Mouse (Mus musculus): ENCODE measurements at regions not wholly inside any gene's neighbourhood (a gene's known extent, or its start where the extent isn't known, plus 50 kb on each side); places are given as distances from the start of the nearest gene placed in this dataset.
"Not testable (repeated sequence)": the region's sequence is repeated elsewhere in the genome, so short reads cannot be mapped to it uniquely, and the experiment has no call there.

- Histone ChIP-seq H3K27ac (ENCODE audit: low read depth) (no peak overlapping the region), H3K36me3 (ENCODE audit: control insufficient read depth, insufficient read depth, low read length) (no peaks in the 10 kb centered on the region), H3K4me1 (replicated peaks; ENCODE audit: control insufficient read depth, insufficient read depth, low read length) (no peaks in the 10 kb centered on the region; the same call in 1 of the 2 replicates), H3K27me3 (replicated peaks; ENCODE audit: control insufficient read depth, insufficient read depth, low read length) (no peaks in the 10 kb centered on the region), H3K9ac (ENCODE audit: low read length) (no peak overlapping the region), H3K4me3 (ENCODE audit: low read depth, low read length) (no peak overlapping the region), H3K9me3 (ENCODE audit: control insufficient read depth, low read length) (no peaks in the 10 kb centered on the region), H3K4me2 (ENCODE audit: low read length) (no peak overlapping the region)
- no peak for ATAC-seq (replicated peaks; ENCODE audit: low FRiP score, low TSS enrichment, low read depth)
- 51% methylated on average over 5 of the region's 5 CpGs for WGBS
- no peak for DNase-seq (ENCODE audit: low spot score)
These were observed 172.3 kb downstream of the Cdca7 start for GRCm38 (mm10) chr2:72648294-72648693.

GRCm38 (mm10) chr2:72655864-72656263, 179.9 kb downstream of the Cdca7 start:
- H3K9ac ChIP-seq (ENCODE audit: low read length), result no peak overlapping the region
- H3K9me3 ChIP-seq (ENCODE audit: control insufficient read depth, low read length), result no peaks in the 10 kb centered on the region
- H3K4me1 ChIP-seq (replicated peaks; ENCODE audit: control insufficient read depth, insufficient read depth, low read length), result no peaks in the 10 kb centered on the region
- 78% methylated on average over 9 of the region's 9 CpGs for WGBS
- no peak overlapping the region for H3K4me2 ChIP-seq (ENCODE audit: low read length)
- DNase-seq (ENCODE audit: low spot score) (no peak), ATAC-seq (replicated peaks; ENCODE audit: low FRiP score, low TSS enrichment, low read depth) (no peak)
- no peak overlapping the region for H3K27ac ChIP-seq (ENCODE audit: low read depth)
- H3K27me3 ChIP-seq (replicated peaks; ENCODE audit: control insufficient read depth, insufficient read depth, low read length), result no peaks in the 10 kb centered on the region
- H3K4me3 ChIP-seq (ENCODE audit: low read depth, low read length), result no peak overlapping the region
- no peaks in the 10 kb centered on the region for H3K36me3 ChIP-seq (ENCODE audit: control insufficient read depth, insufficient read depth, low read length)

- Histone ChIP-seq H3K9me3 (ENCODE audit: control insufficient read depth, low read length) (peaks cover 5% of the 10 kb centered on the region; the same call in 1 of the 2 replicates), H3K4me3 (ENCODE audit: low read depth, low read length) (no peak overlapping the region), H3K27me3 (replicated peaks; ENCODE audit: control insufficient read depth, insufficient read depth, low read length) (no peaks in the 10 kb centered on the region), H3K4me2 (ENCODE audit: low read length) (no peak overlapping the region), H3K9ac (ENCODE audit: low read length) (no peak overlapping the region), H3K36me3 (ENCODE audit: control insufficient read depth, insufficient read depth, low read length) (no peaks in the 10 kb centered on the region), H3K4me1 (replicated peaks; ENCODE audit: control insufficient read depth, insufficient read depth, low read length) (no peaks in the 10 kb centered on the region), H3K27ac (ENCODE audit: low read depth) (no peak overlapping the region)
- ATAC-seq (replicated peaks; ENCODE audit: low FRiP score, low TSS enrichment, low read depth) (no peak), DNase-seq (ENCODE audit: low spot score) (no peak)
- 64% methylated on average over 10 of the region's 10 CpGs for WGBS
These were observed 181.4 kb downstream of the Cdca7 start for GRCm38 (mm10) chr2:72657101-72657920.

GRCm38 (mm10) chr2:72662396-72662795, 186.4 kb downstream of the Cdca7 start:
- H3K27me3 ChIP-seq (replicated peaks; ENCODE audit: control insufficient read depth, insufficient read depth, low read length), result no peaks in the 10 kb centered on the region
- WGBS, result 43% methylated on average over 7 of the region's 7 CpGs
- 0 out of 2 replicates have a peak overlapping the region, but pooled peaks have one; percentile 11 for H3K27ac ChIP-seq (ENCODE audit: low read depth)

GRCm38 (mm10) chr2:72662979-72663780, 187.2 kb downstream of the Cdca7 start:
- Histone ChIP-seq H3K27ac (ENCODE audit: low read depth) (no peak overlapping the region), H3K27me3 (replicated peaks; ENCODE audit: control insufficient read depth, insufficient read depth, low read length) (no peaks in the 10 kb centered on the region), H3K4me3 (ENCODE audit: low read depth, low read length) (no peak overlapping the region), H3K36me3 (ENCODE audit: control insufficient read depth, insufficient read depth, low read length) (no peaks in the 10 kb centered on the region), H3K9me3 (ENCODE audit: control insufficient read depth, low read length) (peaks cover 5% of the 10 kb centered on the region; the same call in 1 of the 2 replicates), H3K4me2 (ENCODE audit: low read length) (no peak overlapping the region), H3K9ac (ENCODE audit: low read length) (no peak overlapping the region), H3K4me1 (replicated peaks; ENCODE audit: control insufficient read depth, insufficient read depth, low read length) (no peaks in the 10 kb centered on the region; the same call in 1 of the 2 replicates)
- no peak for ATAC-seq (replicated peaks; ENCODE audit: low FRiP score, low TSS enrichment, low read depth)
- WGBS, result 62% methylated on average over 8 of the region's 8 CpGs
- DNase-seq (ENCODE audit: low spot score), result no peak

More at GRCm38 (mm10) chr2:72662396-72662795, 186.4 kb downstream of the Cdca7 start:
- Histone ChIP-seq H3K9ac (ENCODE audit: low read length) (no peak overlapping the region), H3K9me3 (ENCODE audit: control insufficient read depth, low read length) (peaks cover 5% of the 10 kb centered on the region; the same call in 1 of the 2 replicates), H3K4me1 (replicated peaks; ENCODE audit: control insufficient read depth, insufficient read depth, low read length) (no peaks in the 10 kb centered on the region; the same call in 1 of the 2 replicates), H3K4me3 (ENCODE audit: low read depth, low read length) (no peak overlapping the region), H3K36me3 (ENCODE audit: control insufficient read depth, insufficient read depth, low read length) (no peaks in the 10 kb centered on the region), H3K4me2 (ENCODE audit: low read length) (no peak overlapping the region)
- ATAC-seq (replicated peaks; ENCODE audit: low FRiP score, low TSS enrichment, low read depth), result no peak
- no peak for DNase-seq (ENCODE audit: low spot score)

DNA sequence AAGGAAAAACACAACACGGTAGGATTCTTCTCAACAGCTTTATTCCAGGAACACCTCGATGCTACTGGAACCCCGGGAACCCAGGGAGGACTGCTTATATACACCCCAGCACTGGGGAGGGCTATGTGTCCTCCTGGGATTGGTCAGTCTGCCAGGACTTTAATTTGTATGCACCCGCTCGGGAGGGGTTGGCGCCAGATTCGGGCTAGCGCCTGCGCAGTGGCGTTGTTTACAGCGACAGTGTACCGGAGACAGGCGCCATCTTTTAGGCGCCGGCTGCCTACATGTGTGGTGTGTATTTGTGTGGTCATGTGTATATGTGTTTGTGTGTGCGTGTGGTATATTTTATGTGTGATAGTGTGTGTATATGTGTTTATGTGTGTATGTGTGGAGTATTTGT, 191.4 kb downstream of the Cdca7 start:
- DNase-seq (ENCODE audit: low spot score); H3K27me3 ChIP-seq (replicated peaks; ENCODE audit: control insufficient read depth, insufficient read depth, low read length); H3K9ac ChIP-seq (ENCODE audit: low read length); H3K4me2 ChIP-seq (ENCODE audit: low read length); H3K4me1 ChIP-seq (replicated peaks; ENCODE audit: control insufficient read depth, insufficient read depth, low read length); H3K27ac ChIP-seq (ENCODE audit: low read depth); ATAC-seq (replicated peaks; ENCODE audit: low FRiP score, low TSS enrichment, low read depth); H3K9me3 ChIP-seq (ENCODE audit: control insufficient read depth, low read length); H3K4me3 ChIP-seq (ENCODE audit: low read depth, low read length); H3K36me3 ChIP-seq (ENCODE audit: control insufficient read depth, insufficient read depth, low read length): not testable (repeated sequence)
- WGBS, result 95% methylated on average over 16 of the region's 16 CpGs

- Histone ChIP-seq H3K27me3 (replicated peaks; ENCODE audit: control insufficient read depth, insufficient read depth, low read length) (no peaks in the 10 kb centered on the region), H3K4me3 (ENCODE audit: low read depth, low read length) (no peak overlapping the region), H3K4me2 (ENCODE audit: low read length) (no peak overlapping the region), H3K9me3 (ENCODE audit: control insufficient read depth, low read length) (no peaks in the 10 kb centered on the region), H3K27ac (ENCODE audit: low read depth) (no peak overlapping the region), H3K9ac (ENCODE audit: low read length) (no peak overlapping the region), H3K4me1 (replicated peaks; ENCODE audit: control insufficient read depth, insufficient read depth, low read length) (peaks cover 7% of the 10 kb centered on the region; the same call in 1 of the 2 replicates), H3K36me3 (ENCODE audit: control insufficient read depth, insufficient read depth, low read length) (no peaks in the 10 kb centered on the region)
- DNase-seq (ENCODE audit: low spot score), result no peak
- no peak for ATAC-seq (replicated peaks; ENCODE audit: low FRiP score, low TSS enrichment, low read depth)
- 50% methylated on average over 13 of the region's 13 CpGs for WGBS
These were observed 197.2 kb downstream of the Cdca7 start for GRCm38 (mm10) chr2:72672908-72673901.

- 7% methylated on average over 4 of the region's 4 CpGs for WGBS
- Histone ChIP-seq H3K4me2 (ENCODE audit: low read length) (peak overlapping the region; percentile 6; the same call in 1 of the 2 replicates), H3K4me1 (replicated peaks; ENCODE audit: control insufficient read depth, insufficient read depth, low read length) (peaks cover 7% of the 10 kb centered on the region; the same call in 1 of the 2 replicates), H3K4me3 (ENCODE audit: low read depth, low read length) (no peak overlapping the region), H3K9me3 (ENCODE audit: control insufficient read depth, low read length) (no peaks in the 10 kb centered on the region), H3K27me3 (replicated peaks; ENCODE audit: control insufficient read depth, insufficient read depth, low read length) (no peaks in the 10 kb centered on the region), H3K36me3 (ENCODE audit: control insufficient read depth, insufficient read depth, low read length) (no peaks in the 10 kb centered on the region), H3K9ac (ENCODE audit: low read length) (no peak overlapping the region), H3K27ac (ENCODE audit: low read depth) (peak overlapping the region; percentile 47; the same call in 1 of the 2 replicates)
- ATAC-seq (replicated peaks; ENCODE audit: low FRiP score, low TSS enrichment, low read depth) (0 out of 2 replicates have a peak, but pooled peaks have one; percentile 36), DNase-seq (ENCODE audit: low spot score) (peak; percentile 73)
These were observed 198.3 kb downstream of the Cdca7 start for GRCm38 (mm10) chr2:72674229-72674628.
